18 mouse cellular contexts compared by ENCODE assay signal in genomic region chr10:99614392-99615249, GRCm38 (mm10).
"Had no signal": no experiment of that assay in that cellular context is flagged by ENCODE, and none has a peak within 500 bp of the region (broad histone marks: within the 10 kb centered on the region; RNA-seq: fewer than 3 reads in every experiment).

No protein-coding gene starts in this region.

- H3K27ac ChIP-seq: midbrain, embryonic 10.5 days; midbrain, embryonic 12.5 days; neural tube, embryonic 13.5 days; neural tube, embryonic 15.5 days had no signal

- H3K4me2 ChIP-seq: lung, embryonic 14.5 days; midbrain, embryonic 12.5 days; neural tube, embryonic 13.5 days; neural tube, embryonic 15.5 days had no signal

- H3K36me3 ChIP-seq: midbrain, embryonic 10.5 days; midbrain, embryonic 12.5 days; neural tube, embryonic 13.5 days; neural tube, embryonic 15.5 days had no signal

- H3K4me1 ChIP-seq: midbrain, embryonic 10.5 days; midbrain, embryonic 12.5 days; neural tube, embryonic 13.5 days had no signal

- DNase-seq: lung, embryonic 14.5 days; lung, postnatal 10 days; lung, postnatal 4 days; midbrain, embryonic 14.5 days; retina, postnatal 1 day; right cerebral cortex, adult 18-20 months; right cerebral cortex, postnatal 25 days; right cerebral cortex, postnatal 4 days; spleen, adult 18-20 months; thymus, adult 18-20 months; thymus, postnatal 14 days; thymus, postnatal 36 days had no signal

- H3K27me3 ChIP-seq: midbrain, embryonic 12.5 days; neural tube, embryonic 13.5 days; neural tube, embryonic 15.5 days had no signal

- H3K9ac ChIP-seq: lung, embryonic 14.5 days; midbrain, embryonic 12.5 days; neural tube, embryonic 13.5 days; neural tube, embryonic 15.5 days had no signal

- ATAC-seq: midbrain, embryonic 16.5 days had no signal

- H3K9me3 ChIP-seq: midbrain, embryonic 10.5 days; midbrain, embryonic 12.5 days; neural tube, embryonic 13.5 days; neural tube, embryonic 15.5 days had no signal

- H3K4me3 ChIP-seq: midbrain, embryonic 10.5 days; midbrain, embryonic 12.5 days; myocyte; neural tube, embryonic 13.5 days; neural tube, embryonic 15.5 days had no signal
